Mouse (Mus musculus) lung, embryonic 14.5 days (tissue): Measurements from ENCODE around the gene Ptprk. TPM values are rescaled to one million over a fixed set of nuclear protein-coding genes. Genes with fewer than 3 reads are reported as not detected.

Experiments
- ATAC-seq: fragments of 200-750 bp; cut with Nextera tagmentation; 2 replicates; pipeline ENCODE4 v1.8.0; 2017; ENCODE audit warnings: mild to moderate bottlenecking, moderate TSS enrichment, moderate library complexity; ENCODE audit not compliant: insufficient read depth
- DNase-seq: peaks from one replicate; pipeline ENCODE4 v3.0.0-alpha.2; 2015
- H3K27ac ChIP-seq: fragments of 300-500 bp; sonication (generic); 2 replicates; pipeline ENCODE4 v1.5.1; 2014; ENCODE audit warnings: low read depth, mild to moderate bottlenecking, moderate library complexity
- H3K27me3 ChIP-seq: fragments of 300-500 bp; sonication (generic); 2 replicates; pipeline ENCODE4 v1.6.1; 2014; ENCODE audit warnings: low read length, control low read depth; ENCODE audit not compliant: insufficient read depth
- H3K36me3 ChIP-seq: fragments of 300-500 bp; sonication (generic); 2 replicates; pipeline ENCODE4 v1.6.1; 2014; ENCODE audit warnings: control low read depth; ENCODE audit not compliant: insufficient read depth
- H3K4me1 ChIP-seq: fragments of 300-500 bp; sonication (generic); 2 replicates; pipeline ENCODE4 v1.6.1; 2014; ENCODE audit warnings: antibody characterized with exemption, control low read depth; ENCODE audit not compliant: insufficient read depth
- H3K4me2 ChIP-seq: fragments of 300-500 bp; sonication (generic); 2 replicates; pipeline ENCODE4 v1.6.1; 2014; ENCODE audit warnings: mild to moderate bottlenecking
- H3K4me3 ChIP-seq: fragments of 300-500 bp; sonication (generic); 2 replicates; pipeline ENCODE4 v1.5.1; 2014; ENCODE audit warnings: low read depth, low read length
- H3K9ac ChIP-seq: fragments of 300-500 bp; sonication (generic); 2 replicates; pipeline ENCODE4 v1.6.1; 2014
- H3K9me3 ChIP-seq: fragments of 300-500 bp; sonication (generic); 2 replicates; pipeline ENCODE4 v1.6.1; 2016; ENCODE audit warnings: low read depth, low read length, control low read depth
- CTCF ChIP-seq: IDR thresholded peaks from 2 replicates; pipeline ENCODE4 v1.5.1; 2016; ENCODE audit warnings: antibody characterized with exemption, low read depth
- WGBS: fragments of 180-500 bp; shearing (Covaris S2); extraction: QIAGEN DNeasy Blood & Tissue Kit; methylation state at CpG from one replicate; pipeline ENCODE4 v1.1.7; 2014; 5-methylcytosine and 5-hydroxymethylcytosine counted together
- polyA plus RNA-seq: library from polyadenylated mRNA; unstranded; fragments of >200 nt; fragmentation: Nextera tagmentation; extraction: Ambion mirVana; gene quantifications from 2 replicates; pipeline ENCODE4 v1.2.1, GENCODE M21; 2014

Gene Ptprk
- polyA plus RNA-seq: 47.9 and 50.9 TPM in 2 replicates

DNA sequence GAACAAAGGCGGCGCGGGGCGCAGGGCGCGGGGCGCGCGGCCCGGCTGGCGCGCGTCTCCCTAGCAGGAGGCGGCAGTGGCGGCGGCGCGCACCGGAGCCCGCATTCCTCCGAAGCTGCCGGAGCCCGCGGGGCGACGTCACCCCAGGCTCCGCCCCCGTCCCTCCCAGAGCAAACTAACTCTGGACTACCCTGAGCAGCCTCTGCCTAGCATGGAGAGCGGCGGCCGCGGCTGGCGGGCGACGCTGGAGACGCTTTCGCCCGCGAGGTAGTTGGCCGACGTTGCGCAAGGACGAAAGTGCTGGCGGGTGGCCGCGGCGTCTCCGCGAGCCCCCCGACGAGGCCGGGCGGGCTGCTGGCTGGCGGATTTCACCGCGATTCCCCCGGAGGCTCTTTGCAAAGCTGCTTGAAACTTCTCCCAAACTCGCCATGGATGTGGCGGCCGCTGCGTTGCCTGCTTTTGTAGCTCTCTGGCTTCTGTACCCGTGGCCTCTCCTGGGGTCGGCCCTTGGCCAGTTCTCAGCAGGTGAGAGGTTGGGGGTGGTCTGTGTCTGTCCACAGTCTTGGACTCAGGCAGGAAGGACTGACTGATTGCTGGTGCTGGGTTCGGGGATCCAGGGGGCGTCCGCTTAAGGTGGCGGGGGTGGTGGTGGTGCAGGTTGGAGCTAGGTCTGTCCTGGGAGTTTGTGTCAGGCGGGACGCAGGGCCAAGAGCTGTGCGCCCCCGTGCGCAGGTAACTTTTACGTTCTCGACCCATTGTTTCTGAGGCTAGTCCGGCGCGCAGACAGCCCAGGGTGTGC is at the start of gene Ptprk:
Gene Ptprk (plus strand): TSS at position 168 of the 799 bp plus-strand sequence.
- Histone ChIP-seq H3K36me3 (no peaks in the 10 kb centered on the region), H3K4me1 (no peaks in the 10 kb centered on the region), H3K4me2 (peak within 1 kb of the TSS; percentile 68), H3K27ac (peak within 1 kb of the TSS; percentile 98), H3K27me3 (no peaks in the 10 kb centered on the region), H3K9ac (peak within 1 kb of the TSS; percentile 85), H3K9me3 (no peaks in the 10 kb centered on the region), H3K4me3 (peak within 1 kb of the TSS; percentile 75)
- ATAC-seq (peak; percentile 99), DNase-seq (peak; percentile 97)
- TF ChIP-seq CTCF: 0 out of 2 replicates have a peak, but pooled peaks have one; percentile 10
- WGBS: under 1% methylated on average over 69 of the region's 77 CpGs

DNA sequence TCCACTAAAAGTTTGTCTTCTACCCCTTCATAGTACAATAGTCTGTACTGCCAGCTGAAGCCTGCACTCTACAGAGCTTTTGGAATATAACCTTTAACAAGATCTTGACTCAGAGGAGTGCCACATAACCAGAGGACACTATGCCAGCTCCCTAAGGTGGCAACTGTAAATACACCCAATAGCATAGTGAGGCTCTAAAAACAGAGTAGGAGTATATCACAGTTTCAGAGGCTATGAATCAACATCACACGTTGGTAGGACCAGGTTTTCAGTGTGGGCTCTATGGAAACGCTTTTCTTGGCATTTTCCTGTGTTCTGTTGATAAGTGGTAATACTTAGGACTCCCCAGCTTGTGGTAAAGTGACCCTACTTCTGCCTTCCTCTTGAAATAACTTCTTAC is 46.8 kb upstream of the Ptprk start:
- no peak overlapping the region for H3K4me3 ChIP-seq
- no peak overlapping the region for H3K9ac ChIP-seq
- no peaks in the 10 kb centered on the region for H3K9me3 ChIP-seq
- no peaks in the 10 kb centered on the region for H3K27me3 ChIP-seq
- ATAC-seq: no peak
- TF ChIP-seq CTCF: no peak
- H3K4me1 ChIP-seq: no peaks in the 10 kb centered on the region
- no peak for DNase-seq
- 74% methylated on average over 2 of the region's 2 CpGs for WGBS
- H3K27ac ChIP-seq: no peak overlapping the region
- H3K4me2 ChIP-seq: no peak overlapping the region
- no peaks in the 10 kb centered on the region for H3K36me3 ChIP-seq

DNA sequence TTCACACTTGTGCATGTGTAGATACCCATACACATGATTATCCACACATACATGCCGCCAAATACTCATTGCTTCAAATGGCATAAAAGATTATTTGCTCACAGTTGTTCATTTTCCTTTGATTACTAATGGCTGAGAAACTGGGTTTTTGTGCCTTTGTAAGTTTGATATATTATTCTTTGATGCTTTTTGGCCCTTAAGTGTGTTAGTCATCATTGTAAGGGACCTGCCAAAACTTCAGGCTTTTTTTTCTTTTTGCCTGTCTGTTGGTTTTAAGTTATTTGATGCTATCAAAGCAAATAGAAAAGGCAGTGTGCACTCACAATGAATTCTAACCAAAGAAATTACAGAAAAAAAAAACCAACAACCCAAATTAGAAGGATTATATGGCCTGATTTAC is 38.2 kb upstream of the Ptprk start:
- H3K9me3 ChIP-seq: no peaks in the 10 kb centered on the region
- no peak overlapping the region for H3K4me3 ChIP-seq
- no peak for DNase-seq
- no peaks in the 10 kb centered on the region for H3K36me3 ChIP-seq
- no peak overlapping the region for H3K4me2 ChIP-seq
- no peaks in the 10 kb centered on the region for H3K4me1 ChIP-seq
- no peaks in the 10 kb centered on the region for H3K27me3 ChIP-seq
- H3K9ac ChIP-seq: no peak overlapping the region
- H3K27ac ChIP-seq: no peak overlapping the region
- WGBS: 90% methylated on average over 1 of the region's 1 CpGs
- no peak for ATAC-seq
- no peak for TF ChIP-seq CTCF

DNA sequence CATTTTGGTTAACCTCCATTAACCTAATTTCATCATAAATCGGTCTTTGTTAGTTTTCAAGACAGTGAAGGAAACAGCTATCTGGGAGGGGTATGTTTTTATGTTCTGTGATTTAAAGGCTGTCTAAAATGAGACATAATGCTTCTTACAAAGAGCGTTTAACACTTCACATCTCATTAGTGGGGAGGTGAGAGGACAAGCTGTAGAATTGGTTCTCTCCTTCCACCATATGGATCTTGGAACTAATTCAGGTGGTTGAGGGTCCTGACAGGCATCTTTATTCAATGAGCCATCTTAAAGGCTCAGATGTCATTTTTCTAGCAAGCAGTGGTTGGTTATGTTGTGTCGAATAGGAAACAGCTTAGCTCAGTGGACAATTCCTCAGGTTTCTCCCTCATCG is 19.9 kb upstream of the Ptprk start:
- no peak for ATAC-seq

DNA sequence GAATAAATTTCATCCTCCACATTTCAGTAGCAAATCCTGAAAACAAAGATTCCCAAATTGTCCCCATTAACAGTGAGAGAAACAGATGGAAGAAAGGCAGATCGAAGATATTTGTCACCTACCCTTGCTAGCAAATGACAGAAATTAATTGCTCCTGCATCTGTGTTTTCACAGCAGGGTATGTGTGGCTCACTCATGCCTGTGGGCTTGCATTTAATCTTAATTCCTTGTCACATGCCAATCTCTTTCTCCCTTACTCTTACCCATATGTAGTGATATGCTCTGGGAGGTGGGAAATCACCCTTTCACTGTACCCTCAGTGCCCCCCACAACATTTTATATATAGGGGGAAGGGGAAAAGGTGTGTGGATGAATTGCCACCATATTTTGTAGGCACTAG is 15.4 kb upstream of the Ptprk start:
- Histone ChIP-seq H3K36me3 (no peaks in the 10 kb centered on the region), H3K4me2 (no peak overlapping the region), H3K9me3 (no peaks in the 10 kb centered on the region), H3K4me3 (no peak overlapping the region), H3K27ac (no peak overlapping the region), H3K9ac (no peak overlapping the region), H3K4me1 (no peaks in the 10 kb centered on the region), H3K27me3 (no peaks in the 10 kb centered on the region)
- no peak for DNase-seq
- ATAC-seq: no peak
- WGBS: 85% methylated on average over 1 of the region's 1 CpGs
- TF ChIP-seq CTCF: no peak

More for the DNA sequence above, 19.9 kb upstream of the Ptprk start:
- no peaks in the 10 kb centered on the region for H3K4me1 ChIP-seq
- H3K4me3 ChIP-seq: no peak overlapping the region
- no peak for TF ChIP-seq CTCF
- H3K36me3 ChIP-seq: no peaks in the 10 kb centered on the region
- WGBS: 67% methylated on average over 4 of the region's 4 CpGs
- H3K4me2 ChIP-seq: no peak overlapping the region
- no peak for DNase-seq
- H3K27me3 ChIP-seq: no peaks in the 10 kb centered on the region
- no peak overlapping the region for H3K9ac ChIP-seq
- H3K9me3 ChIP-seq: no peaks in the 10 kb centered on the region
- H3K27ac ChIP-seq: no peak overlapping the region

DNA sequence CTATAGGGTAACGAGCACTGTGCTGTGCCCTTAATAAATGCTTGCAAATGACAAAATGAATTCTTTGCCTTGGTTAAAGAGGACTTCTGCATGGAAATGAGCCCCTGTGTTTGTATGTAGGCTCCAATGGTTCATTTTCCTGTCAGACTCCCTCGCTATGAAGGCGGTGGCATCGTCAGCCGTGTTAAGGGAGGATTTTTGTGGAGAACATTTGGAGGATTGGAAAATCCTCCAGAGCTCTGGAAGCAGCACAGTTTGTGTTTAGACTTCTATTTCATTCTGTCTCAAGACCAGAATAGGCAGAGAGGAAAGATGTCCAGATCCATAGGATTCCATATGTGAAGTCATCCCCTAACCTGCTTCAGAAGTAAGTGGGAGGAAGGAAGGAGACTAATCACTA is 6.6 kb upstream of the Ptprk start:
- ATAC-seq: no peak
- no peak for TF ChIP-seq CTCF
- H3K4me2 ChIP-seq: no peak overlapping the region
- WGBS: 91% methylated on average over 5 of the region's 5 CpGs
- H3K9ac ChIP-seq: no peak overlapping the region
- DNase-seq: no peak
- no peak overlapping the region for H3K4me3 ChIP-seq
- no peaks in the 10 kb centered on the region for H3K36me3 ChIP-seq
- no peaks in the 10 kb centered on the region for H3K27me3 ChIP-seq
- no peaks in the 10 kb centered on the region for H3K9me3 ChIP-seq
- no peaks in the 10 kb centered on the region for H3K4me1 ChIP-seq
- H3K27ac ChIP-seq: no peak overlapping the region

DNA sequence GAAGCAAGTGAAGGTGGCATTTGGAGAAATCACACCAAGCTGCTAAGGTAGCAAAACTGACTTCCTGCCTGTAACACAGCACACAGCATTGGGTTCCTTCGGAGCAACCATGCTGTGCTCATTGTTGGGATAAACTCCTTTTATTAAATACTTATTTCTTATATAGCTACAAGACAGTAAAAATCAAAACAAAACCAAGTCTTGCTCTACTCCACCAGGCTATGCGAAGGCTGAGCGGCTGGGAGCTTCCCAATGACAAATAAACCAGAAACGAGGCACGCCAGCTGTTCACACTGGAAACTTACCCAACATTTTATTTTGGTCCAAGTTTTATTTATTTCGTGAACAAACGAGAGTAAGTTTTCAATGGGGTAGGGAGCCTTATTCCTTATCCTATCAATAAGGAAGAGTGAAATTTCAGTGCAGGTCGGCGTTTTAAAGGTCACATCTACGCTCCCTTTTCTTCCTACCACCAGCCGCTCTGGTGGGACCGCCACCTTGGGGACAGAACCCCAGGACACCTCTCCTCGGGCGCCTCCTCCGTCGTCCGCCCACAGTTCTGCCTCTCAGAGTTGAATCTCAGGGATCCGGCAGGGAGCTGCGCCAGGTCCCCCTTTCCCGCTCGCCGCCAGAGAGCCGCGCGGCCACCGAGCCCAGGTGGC is 498 bp upstream of the Ptprk start:
- WGBS: under 1% methylated on average over 26 of the region's 26 CpGs
- no peaks in the 10 kb centered on the region for H3K27me3 ChIP-seq
- no peaks in the 10 kb centered on the region for H3K9me3 ChIP-seq
- no peak for TF ChIP-seq CTCF
- peak; percentile 66 for ATAC-seq
- peak overlapping the region; percentile 85 for H3K9ac ChIP-seq
- peak overlapping the region; percentile 68 for H3K4me2 ChIP-seq
- H3K4me3 ChIP-seq: peak overlapping the region; percentile 75
- H3K27ac ChIP-seq: peak overlapping the region; percentile 98
- DNase-seq: peak; percentile 85
- H3K4me1 ChIP-seq: no peaks in the 10 kb centered on the region
- H3K36me3 ChIP-seq: no peaks in the 10 kb centered on the region
